Mouse (Mus musculus) kidney, adult 2 months (tissue): ENCODE results near the gene Elp5. TPM values are rescaled to one million over a fixed set of nuclear protein-coding genes. Genes with fewer than 3 reads are reported as not detected.
A peak's percentile ranks its signal among the peaks of the same experiment; 100 is the strongest.
"Not testable (repeated sequence)": the region's sequence is repeated elsewhere in the genome, so short reads cannot be mapped to it uniquely, and the experiment has no call there.

ENCODE experiments used
- DNase-seq: peaks from one replicate; pipeline ENCODE4 v3.0.0; 2021
- H3K27ac ChIP-seq: fragments of 200-500 bp; 2 replicates; pipeline ENCODE4 v1.5.1; 2012; ENCODE audit warnings: low read depth, low read length, control low read depth, inconsistent platforms; ENCODE audit not compliant: insufficient read depth
- H3K27me3 ChIP-seq: fragments of 200-500 bp; replicated peaks from 2 replicates; pipeline ENCODE4 v1.6.1; 2012; ENCODE audit warnings: mild to moderate bottlenecking, moderate library complexity, low read length, inconsistent platforms; ENCODE audit not compliant: control insufficient read depth, insufficient read depth
- H3K36me3 ChIP-seq: fragments of 200-500 bp; 2 replicates; pipeline ENCODE4 v1.6.1; 2012; ENCODE audit warnings: mild to moderate bottlenecking, moderate library complexity, low read length, inconsistent platforms; ENCODE audit not compliant: control insufficient read depth, insufficient read depth
- H3K4me1 ChIP-seq: fragments of 200-500 bp; 2 replicates; pipeline ENCODE4 v1.6.1; 2011; ENCODE audit warnings: low read length; ENCODE audit not compliant: control insufficient read depth, insufficient read depth
- H3K4me3 ChIP-seq: fragments of 200-500 bp; 2 replicates; pipeline ENCODE4 v1.5.1; 2011; ENCODE audit warnings: mild to moderate bottlenecking, low read depth, low read length, control low read depth; ENCODE audit not compliant: insufficient read depth
- CTCF ChIP-seq: fragments of 200-500 bp; conservative IDR thresholded peaks from 2 replicates; pipeline ENCODE4 v1.5.1; 2011; ENCODE audit warnings: low read depth, mild to moderate bottlenecking, control low read depth, low read length, moderate library complexity, mixed read lengths; ENCODE audit not compliant: insufficient read depth, insufficient read length
- POLR2A ChIP-seq: fragments of 200-500 bp; IDR thresholded peaks from one replicate; pipeline ENCODE4 v1.6.1; 2011; ENCODE audit warnings: low read depth, low read length, control low read depth
- WGBS: fragments of 180-500 bp; shearing (Covaris S2); methylation state at CpG from one replicate; pipeline ENCODE4 v1.1.7; 2018; 5-methylcytosine and 5-hydroxymethylcytosine counted together
- polyA plus RNA-seq: library from polyadenylated mRNA; depleted of rRNA; stranded (reverse); fragments of >200 nt; gene quantifications from 2 replicates; pipeline ENCODE4 v1.2.3, GENCODE M21; 2012

Gene Elp5
- polyA plus RNA-seq, 1 experiment: 66.3 TPM

GRCm38 (mm10) chr11:69956218-69956617 lies 26.1 kb downstream of the Elp5 start:
- no peaks in the 10 kb centered on the region for H3K36me3 ChIP-seq
- TF ChIP-seq CTCF (0 out of 2 replicates have a peak, but pooled peaks have one; percentile 4), POLR2A (no peak)
- H3K27me3 ChIP-seq: no peaks in the 10 kb centered on the region
- no peak overlapping the region for H3K4me3 ChIP-seq
- DNase-seq: no peak
- H3K27ac ChIP-seq: no peak overlapping the region
- 73% methylated on average over 1 of the region's 1 CpGs for WGBS
- H3K4me1 ChIP-seq: no peaks in the 10 kb centered on the region

- WGBS: 69% methylated on average over 4 of the region's 4 CpGs
- not testable (repeated sequence) for H3K36me3 ChIP-seq, H3K4me1 ChIP-seq, H3K27me3 ChIP-seq, H3K27ac ChIP-seq, DNase-seq, H3K4me3 ChIP-seq
Observed at GRCm38 (mm10) chr11:69955618-69956017, 26.7 kb downstream of the Elp5 start.

GRCm38 (mm10) chr11:69953267-69953915 lies 28.9 kb downstream of the Elp5 start:
- H3K36me3 ChIP-seq: no peaks in the 10 kb centered on the region
- WGBS: 41% methylated on average over 11 of the region's 11 CpGs
- no peak for DNase-seq
- H3K27ac ChIP-seq: no peak overlapping the region
- TF ChIP-seq CTCF: no peak
- no peak for TF ChIP-seq POLR2A
- no peak overlapping the region for H3K4me3 ChIP-seq
- 0 out of 2 replicates have a peak, but pooled peaks cover 4% of the 10 kb centered on the region for H3K4me1 ChIP-seq
- no peaks in the 10 kb centered on the region for H3K27me3 ChIP-seq

GRCm38 (mm10) chr11:69952274-69952673 lies 30.0 kb downstream of the Elp5 start:
- 22% methylated on average over 1 of the region's 1 CpGs for WGBS
- H3K36me3 ChIP-seq: no peaks in the 10 kb centered on the region
- H3K27me3 ChIP-seq: no peaks in the 10 kb centered on the region
- no peak for TF ChIP-seq POLR2A
- TF ChIP-seq CTCF: no peak; the same call in 1 of the 2 replicates
- no peak overlapping the region for H3K27ac ChIP-seq
- 0 out of 2 replicates have a peak, but pooled peaks cover 4% of the 10 kb centered on the region for H3K4me1 ChIP-seq
- H3K4me3 ChIP-seq: no peak overlapping the region
- no peak for DNase-seq

- no peak for DNase-seq
- H3K27me3 ChIP-seq: no peaks in the 10 kb centered on the region
- TF ChIP-seq CTCF (peak; percentile 37; the same call in 1 of the 2 replicates), POLR2A (no peak)
- H3K36me3 ChIP-seq: no peaks in the 10 kb centered on the region
- no peak overlapping the region for H3K4me3 ChIP-seq
- H3K27ac ChIP-seq: no peak overlapping the region
- 0 out of 2 replicates have a peak, but pooled peaks cover 4% of the 10 kb centered on the region for H3K4me1 ChIP-seq
- WGBS: 51% methylated on average over 4 of the region's 4 CpGs
Observed at GRCm38 (mm10) chr11:69950807-69951459, 31.4 kb downstream of the Elp5 start.

- peak overlapping the region; percentile 5; the same call in 1 of the 2 replicates for H3K4me3 ChIP-seq
- TF ChIP-seq CTCF (peak; percentile 97; the same call in 1 of the 2 replicates), POLR2A (no peak)
- H3K27me3 ChIP-seq: no peaks in the 10 kb centered on the region
- H3K4me1 ChIP-seq: 0 out of 2 replicates have a peak, but pooled peaks cover 4% of the 10 kb centered on the region
- peak; percentile 93 for DNase-seq
- H3K27ac ChIP-seq: peak overlapping the region; percentile 9; the same call in 1 of the 2 replicates
- under 1% methylated on average over 14 of the region's 14 CpGs for WGBS
- no peaks in the 10 kb centered on the region for H3K36me3 ChIP-seq
Observed at GRCm38 (mm10) chr11:69948763-69949150, 33.6 kb downstream of the Elp5 start.

GRCm38 (mm10) chr11:69948066-69948762 lies 34.1 kb downstream of the Elp5 start, which contains the start of gene Slc2a4:
TSS of gene Slc2a4 (minus strand) at chr11:69948188.
- DNase-seq: peak; percentile 95
- H3K4me3 ChIP-seq: peak within 1 kb of the TSS; percentile 49
- H3K4me1 ChIP-seq: 0 out of 2 replicates have a peak, but pooled peaks cover 4% of the 10 kb centered on the region
- TF ChIP-seq CTCF: no peak
- peak; percentile 63 for TF ChIP-seq POLR2A
- H3K27ac ChIP-seq: peak within 1 kb of the TSS; percentile 19
- H3K27me3 ChIP-seq: no peaks in the 10 kb centered on the region
- WGBS: under 1% methylated on average over 34 of the region's 34 CpGs
- no peaks in the 10 kb centered on the region for H3K36me3 ChIP-seq
